Mouse (Mus musculus) liver, postnatal 0 days (tissue): ENCODE measurements around the gene Znrf1. TPM values are rescaled to one million over a fixed set of nuclear protein-coding genes. Genes with fewer than 3 reads are reported as not detected.

Experiments used
- ATAC-seq: fragments of 200-750 bp; cut with Nextera tagmentation; 2 replicates; pipeline ENCODE4 v1.8.0; 2017; ENCODE audit warnings: mild to moderate bottlenecking, moderate library complexity
- DNase-seq: peaks from one replicate; pipeline ENCODE4 v3.0.0-alpha.2; 2016
- H3K27ac ChIP-seq: fragments of 300-500 bp; sonication (generic); 2 replicates; pipeline ENCODE4 v1.5.1; 2014; ENCODE audit warnings: antibody characterized with exemption, moderate library complexity, mild to moderate bottlenecking, low read depth
- H3K27me3 ChIP-seq: fragments of 300-500 bp; sonication (generic); 2 replicates; pipeline ENCODE4 v1.6.1; 2014; ENCODE audit warnings: low read length, control low read depth, mixed read lengths; ENCODE audit not compliant: insufficient read depth
- H3K36me3 ChIP-seq: fragments of 300-500 bp; sonication (generic); replicated peaks from 2 replicates; pipeline ENCODE4 v1.6.1; 2014; ENCODE audit warnings: mild to moderate bottlenecking, control low read depth, low read length, moderate library complexity, mixed read lengths; ENCODE audit not compliant: insufficient read depth
- H3K4me1 ChIP-seq: fragments of 300-500 bp; sonication (generic); 2 replicates; pipeline ENCODE4 v1.6.1; 2014; ENCODE audit warnings: antibody characterized with exemption, mild to moderate bottlenecking, control low read depth; ENCODE audit not compliant: insufficient read depth
- H3K4me2 ChIP-seq: fragments of 300-500 bp; sonication (generic); 2 replicates; pipeline ENCODE4 v1.6.1; 2014; ENCODE audit warnings: low read depth, mild to moderate bottlenecking, low read length, moderate library complexity, mixed read lengths
- H3K4me3 ChIP-seq: fragments of 300-500 bp; sonication (generic); 2 replicates; pipeline ENCODE4 v1.5.1; 2014; ENCODE audit warnings: low read depth, low read length
- H3K9ac ChIP-seq: fragments of 300-500 bp; sonication (generic); replicated peaks from 2 replicates; pipeline ENCODE4 v1.6.1; 2014; ENCODE audit warnings: mild to moderate bottlenecking, moderate library complexity
- H3K9me3 ChIP-seq: fragments of 300-500 bp; sonication (generic); 2 replicates; pipeline ENCODE4 v1.6.1; 2016; ENCODE audit warnings: mild to moderate bottlenecking, control low read depth, low read length, mixed read lengths
- CTCF ChIP-seq: sonication (generic); IDR thresholded peaks from 2 replicates; pipeline ENCODE4 v1.5.1; 2016; ENCODE audit warnings: antibody characterized with exemption, low read depth
- EP300 ChIP-seq: IDR thresholded peaks from 2 replicates; pipeline ENCODE4 v1.6.1; 2016; ENCODE audit warnings: antibody characterized with exemption, low read depth, mild to moderate bottlenecking
- WGBS: fragments of 180-500 bp; shearing (Covaris S2); extraction: QIAGEN DNeasy Blood & Tissue Kit; methylation state at CpG from one replicate; pipeline ENCODE4 v1.1.7; 2014; ENCODE audit not compliant: insufficient replicate concordance; 5-methylcytosine and 5-hydroxymethylcytosine counted together
- polyA plus RNA-seq: library from polyadenylated mRNA; unstranded; fragments of >200 nt; fragmentation: Nextera tagmentation; extraction: Ambion mirVana; gene quantifications from 2 replicates; pipeline ENCODE4 v1.2.1, GENCODE M21; 2015

Gene Znrf1
- polyA plus RNA-seq, 1 experiment from 2014 or later, result 6.3 TPM

DNA sequence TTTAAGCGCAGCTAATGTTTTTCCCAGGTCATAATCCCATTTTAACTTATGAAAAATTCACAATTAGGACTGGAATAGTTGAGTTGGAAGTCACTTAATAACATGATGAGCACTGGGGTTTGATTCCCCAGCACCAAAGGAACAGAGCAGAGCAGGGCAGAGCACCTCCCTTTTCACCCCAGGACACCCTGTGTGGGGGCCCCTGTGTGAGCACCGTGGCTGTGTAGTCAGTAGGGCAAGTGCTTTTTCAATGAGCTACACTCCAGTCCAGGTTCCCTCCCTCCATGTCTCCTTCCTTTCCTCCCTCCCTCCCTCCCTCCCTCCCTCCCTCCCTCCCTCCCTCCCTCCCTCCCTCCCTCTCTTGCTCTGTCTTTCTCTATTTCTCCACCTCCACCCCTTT, 28.2 kb downstream of the Znrf1 start:
- no peaks in the 10 kb centered on the region for H3K36me3 ChIP-seq
- no peak for DNase-seq
- WGBS, result 62% methylated on average over 2 of the region's 2 CpGs

DNA sequence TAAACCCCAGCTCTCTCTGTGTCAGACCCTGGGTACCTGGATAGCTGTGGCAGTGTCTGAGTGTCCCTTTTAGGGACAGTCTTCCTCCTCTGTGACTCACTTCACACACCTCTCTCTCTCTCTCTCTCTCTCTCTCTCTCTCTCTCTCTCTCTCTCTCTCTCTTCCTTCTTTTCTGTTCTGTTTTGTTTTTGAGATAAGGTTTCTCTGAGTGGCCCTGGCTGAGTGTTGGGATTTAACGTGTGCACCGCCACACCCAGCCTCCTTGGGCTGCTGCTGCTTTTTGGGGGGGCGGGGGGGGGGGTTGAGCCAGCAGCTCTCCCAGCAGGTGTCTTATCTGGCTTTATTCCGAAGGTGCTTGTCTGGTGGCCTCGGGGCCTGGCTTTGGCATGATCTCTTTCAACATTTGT, 29.9 kb downstream of the Znrf1 start:
- H3K4me2 ChIP-seq, result 0 out of 2 replicates have a peak overlapping the region, but pooled peaks have one; percentile 22
- no peaks in the 10 kb centered on the region for H3K27me3 ChIP-seq
- H3K9me3 ChIP-seq, result no peaks in the 10 kb centered on the region
- no peak for TF ChIP-seq EP300
- no peak for TF ChIP-seq CTCF
- peak overlapping the region; percentile 48 for H3K27ac ChIP-seq
- H3K9ac ChIP-seq, result no peak overlapping the region; the same call in 1 of the 2 replicates
- no peaks in the 10 kb centered on the region for H3K36me3 ChIP-seq
- WGBS, result 31% methylated on average over 5 of the region's 5 CpGs
- H3K4me3 ChIP-seq, result no peak overlapping the region
- H3K4me1 ChIP-seq, result peaks cover 30% of the 10 kb centered on the region
- ATAC-seq (peak; percentile 77), DNase-seq (no peak)

More for the DNA sequence above, 28.2 kb downstream of the Znrf1 start:
- no peak for ATAC-seq
- Histone ChIP-seq H3K27ac (no peak overlapping the region), H3K4me1 (peaks cover 33% of the 10 kb centered on the region), H3K9ac (no peak overlapping the region), H3K4me3 (no peak overlapping the region), H3K9me3 (no peaks in the 10 kb centered on the region), H3K27me3 (no peaks in the 10 kb centered on the region), H3K4me2 (no peak overlapping the region)
- TF ChIP-seq CTCF (no peak), EP300 (no peak)

DNA sequence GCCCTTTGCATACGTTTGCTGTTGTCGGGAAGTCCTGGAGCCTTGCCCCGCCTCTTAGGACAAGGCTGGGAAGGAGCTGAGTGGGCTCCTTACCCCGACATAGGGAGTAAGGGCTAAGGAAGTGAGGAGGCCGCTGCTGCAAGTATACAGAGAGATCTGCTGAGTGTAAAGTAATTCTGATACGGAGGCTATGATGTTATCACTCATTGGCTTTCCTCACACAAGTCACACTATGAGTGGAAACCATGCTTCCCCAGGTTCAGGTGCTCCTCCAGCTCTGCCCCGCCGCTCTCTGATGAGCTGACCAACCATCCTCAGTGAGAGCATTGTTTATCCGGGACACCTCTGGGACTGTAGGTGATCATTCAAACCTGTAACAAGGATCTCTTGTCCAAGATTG, 30.4 kb downstream of the Znrf1 start:
- ATAC-seq (no peak), DNase-seq (no peak)
- 0 out of 2 replicates have a peak overlapping the region, but pooled peaks have one; percentile 22 for H3K4me2 ChIP-seq

DNA sequence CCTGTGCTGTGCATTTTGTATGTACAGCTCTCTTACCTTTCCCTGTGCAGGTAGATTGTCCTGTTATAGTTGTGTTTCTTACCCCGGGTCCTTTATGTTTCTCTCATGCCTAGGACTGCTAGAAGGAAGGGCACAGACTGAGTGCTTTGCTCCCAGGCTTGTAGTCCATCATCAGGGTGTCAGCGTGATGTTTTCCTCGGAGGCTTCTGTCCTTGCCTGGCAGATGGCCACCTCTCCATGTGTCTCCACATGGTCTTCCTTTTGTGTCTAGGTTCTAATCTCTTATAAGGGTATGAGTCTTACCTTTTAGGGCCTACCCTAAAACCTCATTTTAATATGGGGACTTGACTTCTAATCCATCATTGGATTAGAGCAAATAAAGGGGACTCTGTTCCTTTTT, 31.7 kb downstream of the Znrf1 start:
- 67% methylated on average over 3 of the region's 3 CpGs for WGBS

More for the DNA sequence above, 30.4 kb downstream of the Znrf1 start:
- Histone ChIP-seq H3K4me3 (no peak overlapping the region), H3K27me3 (no peaks in the 10 kb centered on the region), H3K9ac (peak overlapping the region; percentile 34; the same call in 1 of the 2 replicates), H3K4me1 (peaks cover 30% of the 10 kb centered on the region), H3K9me3 (no peaks in the 10 kb centered on the region), H3K36me3 (no peaks in the 10 kb centered on the region), H3K27ac (peak overlapping the region; percentile 39)
- WGBS, result 62% methylated on average over 9 of the region's 9 CpGs
- TF ChIP-seq EP300 (no peak), CTCF (no peak)

DNA sequence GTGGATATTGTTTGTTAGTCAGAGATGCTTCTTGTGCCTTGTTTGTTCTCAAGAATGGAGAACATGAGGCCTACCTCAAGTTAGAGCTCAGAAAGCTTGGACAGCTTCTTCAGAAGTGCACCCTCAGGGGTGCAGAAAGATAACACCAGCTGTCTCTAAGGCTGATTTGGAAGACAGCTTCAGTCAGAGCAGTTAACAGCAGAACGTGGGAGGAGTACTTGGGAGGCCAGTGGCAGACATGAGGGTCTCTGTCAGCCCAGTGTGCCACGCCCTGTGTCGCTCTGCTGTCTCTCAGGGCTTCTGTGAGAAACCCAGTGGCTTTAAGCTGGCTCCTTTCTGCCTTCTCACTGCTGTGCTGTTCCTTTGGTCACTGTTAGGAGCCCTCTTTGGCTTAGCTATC, 32.1 kb downstream of the Znrf1 start:
- Histone ChIP-seq H3K36me3 (no peaks in the 10 kb centered on the region), H3K27me3 (no peaks in the 10 kb centered on the region), H3K4me2 (no peak overlapping the region), H3K9ac (no peak overlapping the region), H3K9me3 (no peaks in the 10 kb centered on the region), H3K4me3 (no peak overlapping the region), H3K27ac (peak overlapping the region; percentile 39), H3K4me1 (peaks cover 40% of the 10 kb centered on the region)
- ATAC-seq (peak; percentile 67), DNase-seq (no peak)
- 29% methylated on average over 3 of the region's 3 CpGs for WGBS
- TF ChIP-seq CTCF (no peak), EP300 (0 out of 2 replicates have a peak, but pooled peaks have one; percentile 24)

More for the DNA sequence above, 31.7 kb downstream of the Znrf1 start:
- Histone ChIP-seq H3K4me2 (no peak overlapping the region), H3K36me3 (no peaks in the 10 kb centered on the region), H3K4me3 (no peak overlapping the region), H3K27ac (peak overlapping the region; percentile 39; the same call in 1 of the 2 replicates), H3K27me3 (no peaks in the 10 kb centered on the region), H3K9me3 (no peaks in the 10 kb centered on the region), H3K4me1 (peaks cover 36% of the 10 kb centered on the region), H3K9ac (no peak overlapping the region)
- ATAC-seq, result no peak
- no peak for DNase-seq
- TF ChIP-seq CTCF, result no peak
- no peak for TF ChIP-seq EP300

DNA sequence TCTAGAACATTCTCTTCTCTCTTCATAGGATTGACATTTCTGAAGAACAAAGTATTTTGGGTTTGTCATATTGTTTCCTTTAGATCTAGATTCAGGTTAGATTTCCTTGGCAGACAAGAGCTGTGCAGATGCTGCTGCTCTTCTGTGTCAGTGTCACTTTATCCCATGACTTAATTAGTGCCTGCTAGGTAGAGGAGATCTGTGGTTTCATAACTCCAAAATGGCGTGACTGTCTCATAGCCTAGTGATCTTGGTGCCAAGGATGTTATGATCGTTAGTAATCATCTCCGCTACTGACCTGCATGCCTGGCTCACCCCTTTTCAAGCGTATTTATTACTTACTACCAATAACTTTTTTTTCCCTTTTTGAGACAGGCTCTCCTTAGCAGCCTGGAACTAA, 34.0 kb downstream of the Znrf1 start:
- Histone ChIP-seq H3K4me3 (no peak overlapping the region), H3K36me3 (no peaks in the 10 kb centered on the region), H3K9ac (no peak overlapping the region), H3K4me2 (no peak overlapping the region), H3K4me1 (peaks cover 34% of the 10 kb centered on the region), H3K9me3 (no peaks in the 10 kb centered on the region), H3K27me3 (no peaks in the 10 kb centered on the region), H3K27ac (no peak overlapping the region)
- TF ChIP-seq CTCF, result no peak
- TF ChIP-seq EP300, result no peak
- WGBS, result 78% methylated on average over 4 of the region's 4 CpGs
- ATAC-seq (no peak), DNase-seq (no peak)
